Mouse (Mus musculus) midbrain, embryonic 12.5 days (tissue): ENCODE results near the gene Cnot3. TPM values are rescaled to one million over a fixed set of nuclear protein-coding genes. Genes with fewer than 3 reads are reported as not detected.
"Not testable (repeated sequence)": the region's sequence is repeated elsewhere in the genome, so short reads cannot be mapped to it uniquely, and the experiment has no call there.

Experiments
- ATAC-seq: fragments of 200-750 bp; cut with Nextera tagmentation; 2 replicates; pipeline ENCODE4 v1.8.0; 2017; ENCODE audit warnings: low read depth, moderate TSS enrichment, moderate library complexity; ENCODE audit not compliant: low FRiP score
- H3K27ac ChIP-seq: fragments of 300-500 bp; sonication (generic); replicated peaks from 2 replicates; pipeline ENCODE4 v1.5.1; 2016; ENCODE audit warnings: mild to moderate bottlenecking
- H3K27me3 ChIP-seq: fragments of 300-500 bp; sonication (generic); 2 replicates; pipeline ENCODE4 v1.6.1; 2016; ENCODE audit warnings: mild to moderate bottlenecking
- H3K36me3 ChIP-seq: fragments of 300-500 bp; sonication (generic); 2 replicates; pipeline ENCODE4 v1.6.1; 2016
- H3K4me1 ChIP-seq: fragments of 300-500 bp; sonication (generic); 2 replicates; pipeline ENCODE4 v1.6.1; 2016
- H3K4me2 ChIP-seq: fragments of 300-500 bp; sonication (generic); replicated peaks from 2 replicates; pipeline ENCODE4 v1.6.1; 2016; ENCODE audit warnings: mild to moderate bottlenecking, moderate library complexity
- H3K4me3 ChIP-seq: fragments of 300-500 bp; sonication (generic); 2 replicates; pipeline ENCODE4 v1.5.1; 2016; ENCODE audit warnings: mild to moderate bottlenecking
- H3K9ac ChIP-seq: fragments of 300-500 bp; sonication (generic); replicated peaks from 2 replicates; pipeline ENCODE4 v1.6.1; 2016; ENCODE audit warnings: mild to moderate bottlenecking, moderate library complexity
- H3K9me3 ChIP-seq: fragments of 300-500 bp; sonication (generic); 2 replicates; pipeline ENCODE4 v1.6.1; 2016; ENCODE audit warnings: mild to moderate bottlenecking
- WGBS: fragments of 180-500 bp; shearing (Covaris S2); methylation state at CpG from one replicate; pipeline ENCODE4 v1.1.7; 2016; 5-methylcytosine and 5-hydroxymethylcytosine counted together
- polyA plus RNA-seq: library from polyadenylated mRNA; unstranded; fragments of >200 nt; fragmentation: Nextera tagmentation; extraction: Ambion mirVana; gene quantifications from 2 replicates; pipeline ENCODE4 v1.2.1, GENCODE M21; 2016

The Cnot3 gene
- polyA plus RNA-seq, 1 experiment from 2014 or later: 59.5 TPM

- ATAC-seq: no peak; the same call in 1 of the 2 replicates
- peak overlapping the region; percentile 73; the same call in 1 of the 2 replicates for H3K27ac ChIP-seq
Observed at GRCm38 (mm10) chr7:3685400-3686187, 40.5 kb downstream of the Cnot3 start.

GRCm38 (mm10) chr7:3691919-3692318 is 46.9 kb downstream of the Cnot3 start:
- 43% methylated on average over 3 of the region's 3 CpGs for WGBS
- ATAC-seq: no peak

More at GRCm38 (mm10) chr7:3685400-3686187, 40.5 kb downstream of the Cnot3 start:
- 85% methylated on average over 31 of the region's 31 CpGs for WGBS
- no peaks in the 10 kb centered on the region for H3K27me3 ChIP-seq
- peaks cover 18% of the 10 kb centered on the region for H3K4me1 ChIP-seq
- no peak overlapping the region for H3K4me3 ChIP-seq
- peaks cover 21% of the 10 kb centered on the region for H3K36me3 ChIP-seq
- no peak overlapping the region for H3K4me2 ChIP-seq
- H3K9ac ChIP-seq: peak overlapping the region; percentile 24; the same call in 1 of the 2 replicates
- H3K9me3 ChIP-seq: no peaks in the 10 kb centered on the region

GRCm38 (mm10) chr7:3692382-3692986 is 47.4 kb downstream of the Cnot3 start, which contains the start of gene Tsen34:
Gene Tsen34 (plus strand): TSS chr7:3692863.
- Histone ChIP-seq H3K4me2 (peak within 1 kb of the TSS; percentile 85), H3K27ac (peak within 1 kb of the TSS; percentile 91), H3K27me3 (no peaks in the 10 kb centered on the region), H3K4me3 (peak within 1 kb of the TSS; percentile 60), H3K9ac (peak within 1 kb of the TSS; percentile 82), H3K36me3 (peaks cover 12% of the 10 kb centered on the region), H3K9me3 (no peaks in the 10 kb centered on the region), H3K4me1 (peaks cover 28% of the 10 kb centered on the region)
- WGBS: under 1% methylated on average over 49 of the region's 49 CpGs
- ATAC-seq: peak; percentile 79

More at GRCm38 (mm10) chr7:3691919-3692318, 46.9 kb downstream of the Cnot3 start:
- H3K4me1 ChIP-seq: peaks cover 28% of the 10 kb centered on the region
- H3K4me2 ChIP-seq: peak overlapping the region; percentile 85
- no peaks in the 10 kb centered on the region for H3K9me3 ChIP-seq
- H3K9ac ChIP-seq: peak overlapping the region; percentile 82
- peaks cover 9% of the 10 kb centered on the region; the same call in 1 of the 2 replicates for H3K36me3 ChIP-seq
- H3K27ac ChIP-seq: peak overlapping the region; percentile 91
- H3K27me3 ChIP-seq: no peaks in the 10 kb centered on the region
- H3K4me3 ChIP-seq: peak overlapping the region; percentile 60

- ATAC-seq: peak; percentile 91
- H3K9me3 ChIP-seq: no peaks in the 10 kb centered on the region
- peak within 1 kb of the TSS; percentile 60 for H3K4me3 ChIP-seq
- H3K9ac ChIP-seq: peak within 1 kb of the TSS; percentile 82
- no peaks in the 10 kb centered on the region for H3K27me3 ChIP-seq
- peaks cover 28% of the 10 kb centered on the region for H3K4me1 ChIP-seq
- H3K36me3 ChIP-seq: peaks cover 14% of the 10 kb centered on the region
- H3K27ac ChIP-seq: peak within 1 kb of the TSS; percentile 91
- peak within 1 kb of the TSS; percentile 85 for H3K4me2 ChIP-seq
- under 1% methylated on average over 55 of the region's 55 CpGs for WGBS
Observed at GRCm38 (mm10) chr7:3692987-3693808, 48.1 kb downstream of the Cnot3 start, which contains the start of gene Mboat7. Gene Mboat7 (minus strand): TSS chr7:3693523.

GRCm38 (mm10) chr7:3693809-3694075 is 48.7 kb downstream of the Cnot3 start:
- WGBS: under 1% methylated on average over 18 of the region's 18 CpGs

GRCm38 (mm10) chr7:3694076-3694948 is 49.2 kb downstream of the Cnot3 start:
- peak; percentile 14 for ATAC-seq
- H3K36me3 ChIP-seq: peaks cover 22% of the 10 kb centered on the region
- peak overlapping the region; percentile 82 for H3K9ac ChIP-seq
- H3K4me1 ChIP-seq: peaks cover 28% of the 10 kb centered on the region
- peak overlapping the region; percentile 91 for H3K27ac ChIP-seq
- peak overlapping the region; percentile 60 for H3K4me3 ChIP-seq
- H3K4me2 ChIP-seq: peak overlapping the region; percentile 85
- under 1% methylated on average over 54 of the region's 55 CpGs for WGBS
- no peaks in the 10 kb centered on the region for H3K27me3 ChIP-seq
- no peaks in the 10 kb centered on the region for H3K9me3 ChIP-seq

More at GRCm38 (mm10) chr7:3693809-3694075, 48.7 kb downstream of the Cnot3 start:
- no peak for ATAC-seq
- Histone ChIP-seq H3K4me2 (peak overlapping the region; percentile 85), H3K4me1 (peaks cover 28% of the 10 kb centered on the region), H3K9me3 (no peaks in the 10 kb centered on the region), H3K27me3 (no peaks in the 10 kb centered on the region), H3K4me3 (peak overlapping the region; percentile 60), H3K27ac (peak overlapping the region; percentile 91), H3K9ac (peak overlapping the region; percentile 82), H3K36me3 (peaks cover 18% of the 10 kb centered on the region)

GRCm38 (mm10) chr7:3694949-3695305 is 49.9 kb downstream of the Cnot3 start:
- H3K4me1 ChIP-seq: peaks cover 28% of the 10 kb centered on the region
- ATAC-seq, H3K9me3 ChIP-seq, H3K27me3 ChIP-seq: not testable (repeated sequence)
- peak overlapping the region; percentile 91 for H3K27ac ChIP-seq
- WGBS: 10% methylated on average over 9 of the region's 9 CpGs
- H3K36me3 ChIP-seq: peaks cover 28% of the 10 kb centered on the region
- H3K4me3 ChIP-seq: peak overlapping the region; percentile 60
- H3K9ac ChIP-seq: peak overlapping the region; percentile 82
- peak overlapping the region; percentile 85 for H3K4me2 ChIP-seq

- Histone ChIP-seq H3K36me3 (peaks cover 34% of the 10 kb centered on the region), H3K4me1 (peaks cover 13% of the 10 kb centered on the region), H3K27ac (no peak overlapping the region), H3K9ac (no peak overlapping the region), H3K27me3 (no peaks in the 10 kb centered on the region), H3K4me3 (no peak overlapping the region), H3K9me3 (no peaks in the 10 kb centered on the region), H3K4me2 (no peak overlapping the region)
- 98% methylated on average over 6 of the region's 6 CpGs for WGBS
- no peak for ATAC-seq
Observed at GRCm38 (mm10) chr7:3698471-3698870, 53.4 kb downstream of the Cnot3 start.

- Histone ChIP-seq H3K36me3 (peaks cover 45% of the 10 kb centered on the region), H3K9ac (peak overlapping the region; percentile 43; the same call in 1 of the 2 replicates), H3K4me3 (peak overlapping the region; percentile 89), H3K4me2 (peak overlapping the region; percentile 95), H3K4me1 (peaks cover 22% of the 10 kb centered on the region), H3K27me3 (no peaks in the 10 kb centered on the region), H3K9me3 (no peaks in the 10 kb centered on the region), H3K27ac (peak overlapping the region; percentile 92)
- WGBS: 22% methylated on average over 6 of the region's 6 CpGs
- ATAC-seq: peak; percentile 70
Observed at GRCm38 (mm10) chr7:3703148-3703878, 58.2 kb downstream of the Cnot3 start.

GRCm38 (mm10) chr7:3703879-3704441 is 58.9 kb downstream of the Cnot3 start, which contains the start of gene Rps9:
Gene Rps9 (plus strand): TSS chr7:3703993.
- H3K9ac ChIP-seq: peak within 1 kb of the TSS; percentile 91
- ATAC-seq: peak; percentile 94
- H3K36me3 ChIP-seq: peaks cover 38% of the 10 kb centered on the region
- H3K9me3 ChIP-seq: no peaks in the 10 kb centered on the region
- H3K27ac ChIP-seq: peak within 1 kb of the TSS; percentile 92
- peaks cover 22% of the 10 kb centered on the region for H3K4me1 ChIP-seq
- 2% methylated on average over 42 of the region's 42 CpGs for WGBS
- H3K4me3 ChIP-seq: peak within 1 kb of the TSS; percentile 89
- no peaks in the 10 kb centered on the region for H3K27me3 ChIP-seq
- peak within 1 kb of the TSS; percentile 95 for H3K4me2 ChIP-seq
